Mouse (Mus musculus): ENCODE measurements around the gene Ankrd26.
A peak's percentile ranks its signal among the peaks of the same experiment; 100 is the strongest.
"Not testable (repeated sequence)": the region's sequence is repeated elsewhere in the genome, so short reads cannot be mapped to it uniquely, and the experiment has no call there.

The Ankrd26 gene

GRCm38 (mm10) chr6:118561745-118562609 lies at the start of gene Ankrd26:
Gene Ankrd26 (minus strand): TSS chr6:118562226.
- DNase-seq (ENCODE audit: low spot score), result peak; percentile 82

DNA sequence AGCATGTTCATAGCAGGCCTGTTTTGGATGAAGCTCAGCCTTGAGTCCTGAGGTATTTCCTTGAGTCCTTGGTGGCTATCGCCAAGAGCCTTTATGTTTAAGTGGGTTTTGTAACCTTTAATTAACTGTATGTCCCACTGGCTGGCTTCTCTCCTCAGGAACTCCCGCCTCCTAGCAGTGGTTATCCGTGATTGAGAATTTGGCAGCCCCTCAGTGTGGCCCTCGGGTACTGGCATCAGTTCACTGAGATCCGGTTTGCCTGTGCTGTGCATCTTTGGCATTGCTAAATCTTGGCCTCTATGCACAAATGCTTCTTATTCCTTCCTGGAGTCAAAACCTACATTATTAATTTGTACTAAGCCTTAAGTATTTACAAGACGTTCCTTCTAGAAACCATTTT lies 46.9 kb upstream of the Ankrd26 start:
- no peak for DNase-seq (ENCODE audit: low spot score)

DNA sequence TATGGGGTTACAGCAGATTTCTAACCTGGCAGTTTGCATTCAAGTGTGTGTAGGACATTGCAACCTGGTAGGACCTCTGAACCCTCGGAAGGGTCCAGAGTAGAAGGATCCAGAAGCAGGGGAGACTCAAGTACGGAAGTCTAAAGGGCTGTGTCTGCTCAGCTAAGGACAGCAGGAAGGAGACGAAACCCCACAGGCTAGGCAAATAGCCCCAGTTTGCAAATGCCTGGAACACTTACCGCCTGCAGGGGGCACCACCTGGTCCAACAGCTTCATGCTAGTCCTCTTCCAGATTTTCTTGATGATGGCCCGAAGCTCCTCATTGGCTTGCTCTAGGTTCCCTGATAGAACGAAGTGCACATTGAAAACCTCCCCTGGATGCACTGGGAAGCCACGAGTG lies 43.9 kb upstream of the Ankrd26 start:
- no peak for DNase-seq (ENCODE audit: low spot score)

DNA sequence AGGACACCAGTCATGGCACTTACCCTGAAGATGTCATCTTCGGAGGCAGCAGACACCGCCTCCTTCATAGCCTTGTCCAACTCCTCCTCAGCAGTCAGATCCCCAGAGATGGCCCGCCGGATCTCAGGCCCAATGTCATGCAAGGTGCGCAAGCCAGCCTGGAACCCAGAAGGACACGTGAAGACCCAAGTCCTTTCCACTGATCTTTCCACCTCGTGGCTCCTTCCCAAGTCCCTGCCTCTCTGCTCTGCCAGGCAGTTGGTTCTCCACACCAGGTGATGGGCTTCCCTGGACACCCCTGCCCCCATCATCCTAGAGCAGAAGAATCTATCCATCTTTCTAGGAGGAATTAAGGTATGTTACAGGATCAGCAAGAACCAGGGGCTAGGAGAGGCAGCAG lies 41.8 kb upstream of the Ankrd26 start:
- no peak for DNase-seq (ENCODE audit: low spot score)

DNA sequence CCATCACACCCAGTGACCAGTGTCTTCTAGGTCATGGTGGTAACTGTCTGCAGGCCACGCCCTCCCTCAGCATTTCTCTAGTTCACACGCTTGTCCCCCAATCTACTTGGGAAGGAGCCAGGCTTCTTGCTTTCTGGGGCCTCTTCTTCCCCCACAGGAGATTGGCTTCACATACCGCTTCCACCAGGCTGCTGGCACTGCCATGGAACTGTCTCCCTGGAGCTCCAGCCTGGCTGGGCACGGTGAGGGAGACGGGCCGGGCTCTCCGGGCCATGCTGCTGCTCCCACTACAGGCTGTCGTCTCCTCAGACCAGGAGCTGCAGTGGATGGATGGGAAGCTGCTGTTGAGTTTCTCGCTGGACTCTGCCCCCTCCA lies 33.6 kb upstream of the Ankrd26 start:
- no peak for DNase-seq (ENCODE audit: low spot score)

GRCm38 (mm10) chr6:118594833-118595680 lies 33.0 kb upstream of the Ankrd26 start:
- no peak for DNase-seq (ENCODE audit: low spot score)

DNA sequence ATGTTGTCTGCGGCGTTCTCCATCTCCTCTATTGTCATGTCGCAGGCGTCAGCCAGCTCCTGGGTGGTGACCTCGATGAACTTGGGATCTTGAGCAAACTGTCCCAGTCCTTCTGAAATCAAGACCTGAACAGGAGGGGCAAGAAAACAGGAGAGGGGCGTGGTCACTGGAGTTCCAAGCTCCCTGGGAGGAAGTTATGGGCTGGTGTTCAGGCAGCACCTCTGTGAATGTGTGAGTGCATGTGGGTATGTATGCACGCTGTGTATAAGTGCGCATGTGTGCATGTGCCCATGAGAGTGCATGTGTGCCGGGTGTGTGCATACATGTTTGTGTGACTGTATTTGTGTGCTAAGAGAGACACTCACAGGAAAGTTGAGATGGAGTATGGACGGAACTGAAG lies 32.0 kb upstream of the Ankrd26 start:
- no peak for DNase-seq (ENCODE audit: low spot score)

GRCm38 (mm10) chr6:118593377-118594061 lies 31.5 kb upstream of the Ankrd26 start:
- no peak for DNase-seq (ENCODE audit: low spot score)

DNA sequence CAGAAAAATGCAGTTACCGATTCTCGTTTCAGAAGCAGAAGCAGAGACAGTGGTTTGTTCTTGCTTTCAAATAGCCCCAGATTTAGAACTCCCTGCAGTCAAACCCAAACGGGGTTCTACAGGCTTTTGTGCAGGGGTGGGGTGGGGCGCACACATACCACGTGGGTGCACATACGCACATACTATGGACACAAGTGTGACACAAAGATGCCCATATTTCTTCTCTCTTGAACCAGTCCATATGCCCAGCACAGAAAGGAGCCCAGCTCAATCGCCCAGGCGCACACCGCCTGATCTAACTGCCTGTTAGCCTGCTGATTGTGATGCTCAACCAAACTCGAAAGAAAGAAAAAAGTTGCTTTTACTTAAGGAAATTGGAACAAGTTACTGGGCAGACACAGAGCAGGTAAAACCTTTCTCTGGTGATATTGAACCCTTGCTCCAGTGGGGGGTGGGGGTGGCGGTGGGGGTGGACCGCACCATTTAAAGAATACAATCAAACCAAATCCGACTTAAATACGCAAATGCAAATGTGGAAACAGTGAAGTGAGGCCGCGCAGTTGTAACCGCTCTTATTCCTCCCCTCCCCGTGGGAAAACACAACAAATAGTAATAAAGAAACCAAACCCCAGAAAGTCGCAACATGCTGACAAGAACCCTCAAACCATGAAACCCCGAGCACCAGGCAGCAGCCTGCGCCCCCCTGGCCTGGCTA lies 30.8 kb upstream of the Ankrd26 start:
- no peak for DNase-seq (ENCODE audit: low spot score)

GRCm38 (mm10) chr6:118578741-118579140 lies 16.7 kb upstream of the Ankrd26 start:
- not testable (repeated sequence) for DNase-seq (ENCODE audit: low spot score)

DNA sequence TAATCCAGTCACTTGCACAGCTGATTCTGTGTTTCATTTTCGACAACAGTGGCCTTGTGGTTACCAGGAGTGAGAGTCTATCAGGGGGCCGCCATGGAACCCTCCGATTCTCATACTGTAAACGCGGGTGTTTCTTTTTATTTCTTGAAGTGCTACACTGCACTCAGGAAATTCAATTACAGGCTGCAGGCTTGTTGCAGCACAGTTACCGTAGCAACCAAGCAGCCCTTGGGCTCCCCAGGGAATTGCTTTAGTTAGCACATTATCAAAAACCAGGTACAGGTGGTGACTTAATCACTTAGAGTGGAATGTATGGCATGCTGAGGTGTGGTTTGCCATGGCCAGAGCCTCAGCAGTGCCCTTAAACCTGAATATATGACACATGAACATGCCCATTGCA lies 12.3 kb upstream of the Ankrd26 start:
- DNase-seq (ENCODE audit: low spot score), result no peak

DNA sequence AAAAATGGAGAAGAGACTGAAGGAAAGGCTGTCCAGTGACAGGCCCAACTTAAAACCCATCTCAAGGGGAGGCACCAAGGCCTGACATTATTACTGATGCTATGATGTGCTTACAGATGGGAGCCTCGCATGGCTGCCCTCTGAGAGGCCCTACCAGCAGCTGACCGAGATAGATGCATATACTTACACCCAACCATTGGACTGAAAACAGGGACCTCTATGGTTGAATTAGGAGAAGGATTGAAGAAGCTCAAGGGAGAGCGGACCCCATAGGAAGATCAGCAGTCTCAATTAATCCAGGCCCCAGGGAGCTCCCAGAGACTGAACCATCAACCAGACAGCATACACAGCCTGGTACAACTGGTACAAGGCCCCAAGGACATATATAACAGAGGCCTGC lies 5.8 kb upstream of the Ankrd26 start:
- no peak for DNase-seq (ENCODE audit: low spot score)

DNA sequence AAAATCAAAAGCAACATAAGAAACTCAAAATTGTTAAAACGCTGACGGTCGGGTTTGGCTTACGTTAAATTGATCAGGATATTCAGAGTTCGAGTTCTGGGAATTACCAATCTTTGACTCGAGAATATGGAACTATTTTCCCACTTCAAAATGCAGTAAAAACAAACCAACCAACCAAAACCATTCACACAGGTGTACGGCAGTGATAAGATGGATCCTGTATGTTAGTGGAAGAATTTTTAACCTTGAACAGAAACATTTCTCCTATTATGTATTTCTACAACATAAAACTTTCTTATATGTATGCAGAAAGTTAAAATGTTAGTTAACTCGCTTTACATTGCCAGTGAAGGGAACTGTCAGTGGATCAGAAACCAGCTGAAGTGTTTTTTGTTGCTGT lies 801 bp downstream of the Ankrd26 start:
- DNase-seq (ENCODE audit: low spot score), result no peak

DNA sequence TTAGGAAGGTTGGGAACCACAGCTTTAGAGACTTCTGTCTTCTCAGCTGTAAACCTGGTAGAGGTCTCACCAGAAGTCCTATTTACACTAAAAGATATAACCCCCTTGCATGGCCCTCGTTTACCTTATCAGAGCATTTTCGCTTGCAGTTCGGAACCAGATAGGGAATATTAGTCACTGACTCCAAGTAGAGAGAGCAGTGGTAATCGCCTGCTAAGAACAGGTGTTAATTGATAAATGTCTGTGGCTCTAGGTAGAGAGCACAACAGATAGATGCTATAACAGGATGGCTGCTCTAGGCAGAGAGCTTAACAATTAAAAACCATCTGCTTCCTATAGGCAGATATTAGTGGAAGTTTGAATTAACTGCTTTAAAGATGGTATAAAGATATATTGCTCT lies 23.4 kb downstream of the Ankrd26 start:
- no peak for DNase-seq (ENCODE audit: low spot score)

DNA sequence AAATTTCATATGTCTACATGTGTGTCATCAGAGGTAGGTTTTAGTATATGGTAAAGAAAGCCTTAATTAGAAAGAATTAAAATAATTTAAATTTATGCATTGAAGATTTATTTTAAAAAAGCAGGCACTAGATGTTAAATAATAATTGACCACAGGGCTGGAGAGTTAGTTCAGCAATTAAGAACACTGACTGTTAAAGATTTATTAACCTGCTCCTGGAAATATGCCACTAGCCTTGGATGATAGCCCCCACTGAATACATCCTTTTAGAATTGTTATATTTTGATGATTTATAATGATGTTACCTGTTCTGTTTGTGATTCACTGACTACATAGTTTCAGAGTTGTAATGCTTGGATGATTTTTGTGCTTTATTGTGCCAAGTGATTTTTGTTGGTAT lies 24.8 kb downstream of the Ankrd26 start:
- not testable (repeated sequence) for DNase-seq (ENCODE audit: low spot score)

DNA sequence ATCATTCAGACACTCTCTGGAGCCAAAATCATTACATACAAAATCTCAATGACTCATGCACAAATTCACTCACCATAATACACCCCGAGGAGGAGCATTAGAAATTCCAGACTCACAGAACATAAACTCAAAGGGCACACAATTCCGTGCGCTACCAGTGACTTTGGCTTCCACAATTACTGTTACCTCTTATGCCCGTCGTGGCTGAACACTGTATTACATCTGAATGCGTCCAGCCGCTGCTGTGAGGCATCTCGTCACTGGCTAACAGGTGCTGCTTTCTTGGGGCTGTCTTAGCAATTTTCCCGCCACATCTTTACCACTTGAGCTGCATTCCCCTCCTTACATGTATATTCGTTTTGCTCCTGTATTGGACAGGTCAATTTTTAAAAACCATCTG lies 26.7 kb downstream of the Ankrd26 start:
- DNase-seq (ENCODE audit: low spot score), result no peak

GRCm38 (mm10) chr6:118533381-118533780 lies 28.6 kb downstream of the Ankrd26 start:
- DNase-seq (ENCODE audit: low spot score), result no peak

- DNase-seq (ENCODE audit: low spot score), result no peak
Observed at GRCm38 (mm10) chr6:118520668-118521067, 41.4 kb downstream of the Ankrd26 start.

GRCm38 (mm10) chr6:118513335-118514012 lies 48.6 kb downstream of the Ankrd26 start:
- no peak for DNase-seq (ENCODE audit: low spot score)

DNA sequence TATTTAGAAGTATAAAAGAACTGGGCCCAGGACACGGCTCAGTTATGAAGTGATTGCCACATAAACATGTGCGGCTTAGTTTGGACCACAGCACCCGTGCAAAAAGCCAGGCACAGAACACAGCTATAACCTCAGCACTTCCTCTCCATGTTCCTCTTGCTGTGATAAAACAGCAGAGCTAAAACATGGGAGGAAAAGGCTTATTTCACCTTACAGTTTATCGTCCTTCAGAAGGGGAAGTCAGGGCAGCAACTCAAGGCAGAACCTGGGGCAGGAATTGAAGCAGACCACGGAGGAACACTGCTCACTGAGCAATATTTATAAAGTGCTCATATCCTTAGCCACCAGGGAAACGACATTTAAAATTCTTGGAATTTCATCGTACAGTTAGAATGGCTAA lies 63.0 kb downstream of the Ankrd26 start:
- DNase-seq (ENCODE audit: low spot score), result no peak

DNA sequence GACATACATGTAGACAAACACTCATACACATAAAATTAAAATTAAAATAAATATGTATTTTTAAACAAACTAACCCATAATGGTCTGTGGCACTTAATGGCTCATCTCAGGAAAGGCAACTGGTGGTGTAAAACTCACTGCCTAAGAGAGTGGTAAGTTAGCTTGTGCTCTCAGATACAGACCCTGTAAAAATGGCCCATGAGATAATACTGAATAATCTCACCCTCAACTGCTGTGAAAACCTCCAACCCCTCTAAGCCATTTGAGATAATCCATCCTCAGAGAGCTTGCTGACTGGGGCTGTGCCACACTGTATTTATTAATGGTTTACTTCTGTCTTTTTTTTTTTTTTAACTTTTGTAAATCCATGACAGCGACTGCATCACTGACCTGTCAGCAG lies 79.9 kb downstream of the Ankrd26 start:
- no peak for DNase-seq (ENCODE audit: low spot score)

Data from ovary, postnatal 10 days (tissue).